Mouse (Mus musculus) brain, embryonic 14.5 days (tissue): ENCODE results near the gene Tm9sf4.

Source experiments
- CTCF ChIP-seq: fragments of 200-500 bp; IDR thresholded peaks from 2 replicates; pipeline ENCODE4 v1.5.1; 2012; ENCODE audit warnings: inconsistent platforms, mild to moderate bottlenecking, moderate library complexity, borderline replicate concordance; ENCODE audit not compliant: insufficient read depth, insufficient read length; ENCODE audit errors: extremely low read depth
- POLR2A ChIP-seq: fragments of 200-500 bp; IDR thresholded peaks from 2 replicates; pipeline ENCODE4 v1.6.1; 2012; ENCODE audit warnings: mild to moderate bottlenecking, inconsistent platforms, borderline replicate concordance; ENCODE audit not compliant: poor library complexity, insufficient read depth, insufficient read length, severe bottlenecking; ENCODE audit errors: extremely low read depth

GRCm38 (mm10) chr2:153136211-153136610 lies 24.9 kb upstream of the Tm9sf4 start:
- no peak for TF ChIP-seq CTCF
- TF ChIP-seq POLR2A: no peak
